ENCODE assay signal across 25 mouse cellular contexts in the genomic region with DNA sequence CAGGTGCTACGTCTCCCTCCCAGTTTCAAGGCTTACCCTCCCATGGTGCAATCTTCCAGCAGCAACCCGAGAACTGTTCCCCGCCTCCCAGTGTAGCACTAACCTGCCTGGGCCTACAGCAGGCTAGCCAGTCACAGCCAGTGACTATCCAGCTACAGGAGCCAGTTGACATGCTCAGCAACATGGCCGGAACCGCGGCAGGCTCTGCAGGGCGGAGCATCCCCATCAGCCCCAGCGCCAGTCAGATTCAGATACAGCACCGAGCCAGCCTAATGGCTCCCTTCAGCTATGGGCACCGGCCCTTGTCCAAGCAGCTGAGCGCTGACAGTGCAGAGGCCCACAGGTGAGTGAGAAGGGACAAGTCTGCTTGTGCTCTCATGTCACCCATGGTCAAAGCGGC. TPM values are rescaled to one million over a fixed set of nuclear protein-coding genes. Genes with fewer than 3 reads are reported as not detected.
"Had no signal": no experiment of that assay in that cellular context is flagged by ENCODE, and none has a peak within 500 bp of the region (broad histone marks: within the 10 kb centered on the region; RNA-seq: fewer than 3 reads in every experiment).

No protein-coding gene starts in this region.

- H3K4me3 ChIP-seq: lung, embryonic 15.5 days; midbrain, embryonic 10.5 days; midbrain, embryonic 12.5 days; myocyte; neural tube, embryonic 13.5 days; neural tube, embryonic 15.5 days had no signal

- H3K27me3 ChIP-seq: lung, embryonic 15.5 days; midbrain, embryonic 12.5 days; neural tube, embryonic 13.5 days; neural tube, embryonic 15.5 days had no signal

- H3K9me3 ChIP-seq: lung, embryonic 15.5 days; midbrain, embryonic 10.5 days; midbrain, embryonic 12.5 days; neural tube, embryonic 13.5 days; neural tube, embryonic 15.5 days had no signal

- H3K27ac ChIP-seq: lung, embryonic 15.5 days; midbrain, embryonic 10.5 days; midbrain, embryonic 12.5 days; neural tube, embryonic 13.5 days; neural tube, embryonic 15.5 days had no signal

- H3K4me1 ChIP-seq: midbrain, embryonic 12.5 days; neural tube, embryonic 13.5 days; neural tube, embryonic 15.5 days had no signal

- H3K4me2 ChIP-seq: lung, embryonic 15.5 days; midbrain, embryonic 12.5 days; neural tube, embryonic 13.5 days; neural tube, embryonic 15.5 days had no signal

- DNase-seq: liver, postnatal 0 days; lung, adult 2 months; lung, postnatal 4 days; midbrain, embryonic 14.5 days; retina, postnatal 1 day; right cerebral cortex, adult 18-20 months; right cerebral cortex, postnatal 25 days; right cerebral cortex, postnatal 4 days; spleen, adult 18-20 months; thymus, adult 2 months; thymus, postnatal 25 days; thymus, postnatal 4 days had no signal

- ATAC-seq: liver, postnatal 0 days; lung, postnatal 0 days; midbrain, embryonic 16.5 days had no signal

- H3K9ac ChIP-seq: liver, postnatal 0 days; lung, embryonic 15.5 days; midbrain, embryonic 12.5 days; neural tube, embryonic 13.5 days; neural tube, embryonic 15.5 days had no signal

RNA-seq across cellular contexts. Expression of a gene that starts 17.9 kb away (rescaled TPM):
- total RNA-seq: megakaryocyte, adult 5-6 weeks; megakaryocyte-erythroid progenitor cell, adult 5-6 weeks had no signal
- polyA plus RNA-seq: myocyte had no signal

RNA-seq across cellular contexts. Expression of a gene that starts 25.0 kb away (rescaled TPM):
- total RNA-seq: megakaryocyte, adult 5-6 weeks; megakaryocyte-erythroid progenitor cell, adult 5-6 weeks had no signal
- polyA plus RNA-seq: lung, embryonic 15.5 days; lung, postnatal 0 days; midbrain, embryonic 10.5 days; midbrain, embryonic 12.5 days; midbrain, embryonic 14.5 days; midbrain, embryonic 16.5 days; myocyte; neural tube, embryonic 11.5 days; neural tube, embryonic 13.5 days; neural tube, embryonic 15.5 days; stomach, embryonic 14.5 days had no signal

RNA-seq across cellular contexts. Expression of a gene that starts 30.0 kb away (rescaled TPM):
- total RNA-seq: megakaryocyte, adult 5-6 weeks; megakaryocyte-erythroid progenitor cell, adult 5-6 weeks had no signal
- polyA plus RNA-seq: midbrain, embryonic 10.5 days; midbrain, embryonic 12.5 days; midbrain, embryonic 14.5 days; midbrain, embryonic 16.5 days; myocyte; neural tube, embryonic 11.5 days; neural tube, embryonic 15.5 days had no signal

RNA-seq across cellular contexts. Expression of a gene that starts 58.0 kb away (rescaled TPM):
- total RNA-seq: megakaryocyte-erythroid progenitor cell, adult 5-6 weeks had no signal
- polyA plus RNA-seq: lung, embryonic 15.5 days; midbrain, embryonic 10.5 days; midbrain, embryonic 12.5 days; midbrain, embryonic 14.5 days; midbrain, embryonic 16.5 days; myocyte; neural tube, embryonic 11.5 days; neural tube, embryonic 13.5 days; neural tube, embryonic 15.5 days; stomach, embryonic 14.5 days; urinary bladder, adult 2 months had no signal
